Mouse (Mus musculus) testis, adult 2 months (tissue): ENCODE measurements at regions not wholly inside any gene's neighbourhood (a gene's known extent, or its start where the extent isn't known, plus 50 kb on each side); places are given as distances from the start of the nearest gene placed in this dataset.

Source experiments
- CTCF ChIP-seq: fragments of 200-500 bp; IDR thresholded peaks from 2 replicates; pipeline ENCODE4 v1.5.1; 2012; ENCODE audit warnings: low read depth, mild to moderate bottlenecking, inconsistent platforms, low read length, moderate library complexity; ENCODE audit not compliant: control insufficient read depth, insufficient read depth, insufficient replicate concordance
- POLR2A ChIP-seq: fragments of 200-500 bp; IDR thresholded peaks from 2 replicates; pipeline ENCODE4 v1.6.1; 2012; ENCODE audit warnings: low read depth, mild to moderate bottlenecking, inconsistent platforms, low read length, moderate library complexity; ENCODE audit not compliant: control insufficient read depth

GRCm38 (mm10) chr4:54838111-54838510, 106.7 kb upstream of the Zfp462 start:
- TF ChIP-seq POLR2A (no peak), CTCF (no peak)
